In genomic region chr17:11314163-11314562, GRCm38 (mm10) we compare ENCODE assay signal across 18 mouse cellular contexts.
A peak's percentile ranks its signal among the peaks of the same experiment; 100 is the strongest.
DNase-seq lines count a peak whose midpoint lies in the region; TF ChIP-seq lines count a peak whose summit lies in the region.
"Had no signal": no experiment of that assay in that cellular context is flagged by ENCODE, and none has a peak within 500 bp of the region (broad histone marks: within the 10 kb centered on the region; RNA-seq: fewer than 3 reads in every experiment).

No protein-coding gene starts in this region.

- no peak for TF ChIP-seq POLR2A in brain, embryonic 14.5 days (IDR thresholded peaks at IDR 0.05; ENCODE audit: borderline replicate concordance, extremely low read depth, insufficient read depth, insufficient read length, poor library complexity, severe bottlenecking)

- peaks cover 10% of the 10 kb centered on the region for H3K4me1 ChIP-seq in midbrain, embryonic 10.5 days
- H3K4me1 ChIP-seq: embryonic facial prominence, embryonic 13.5 days; heart, embryonic 13.5 days; intestine, embryonic 15.5 days had no signal

- H3K36me3 ChIP-seq in midbrain, embryonic 10.5 days = no peaks in the 10 kb centered on the region
- H3K36me3 ChIP-seq: embryonic facial prominence, embryonic 13.5 days; G1E; heart, embryonic 13.5 days; hindbrain, embryonic 12.5 days; intestine, embryonic 15.5 days; kidney, embryonic 15.5 days had no signal

- H3K9me3 ChIP-seq in midbrain, embryonic 10.5 days (replicated peaks) = no peaks in the 10 kb centered on the region
- H3K9me3 ChIP-seq: embryonic facial prominence, embryonic 13.5 days; G1E; heart, embryonic 13.5 days; hindbrain, embryonic 12.5 days; intestine, embryonic 15.5 days; kidney, embryonic 15.5 days had no signal

- intact Hi-C loops in heart, postnatal 36 days (cut with DNase I) = no loop called here

- WGBS in midbrain, embryonic 10.5 days = 95% methylated on average over 2 of the region's 2 CpGs

- TF ChIP-seq CTCF in brain, embryonic 14.5 days (IDR thresholded peaks at IDR 0.05; ENCODE audit: borderline replicate concordance, extremely low read depth, insufficient read depth, insufficient read length) = no peak

- H3K4me3 ChIP-seq in midbrain, embryonic 10.5 days = no peak overlapping the region
- H3K4me3 ChIP-seq: embryonic facial prominence, embryonic 13.5 days; heart, embryonic 13.5 days; hindbrain, embryonic 12.5 days; intestine, embryonic 15.5 days; kidney, embryonic 15.5 days had no signal

- H3K27ac ChIP-seq in midbrain, embryonic 10.5 days (replicated peaks) = no peak overlapping the region
- H3K27ac ChIP-seq: embryonic facial prominence, embryonic 13.5 days; heart, embryonic 13.5 days; hindbrain, embryonic 12.5 days; intestine, embryonic 15.5 days; kidney, embryonic 15.5 days had no signal

- H3K27me3 ChIP-seq in midbrain, embryonic 10.5 days (ENCODE audit: low read depth, poor library complexity, severe bottlenecking) = no peaks in the 10 kb centered on the region
- H3K27me3 ChIP-seq: embryonic facial prominence, embryonic 13.5 days; hindbrain, embryonic 12.5 days; intestine, embryonic 15.5 days; kidney, embryonic 15.5 days had no signal

- DNase-seq in heart, adult 11 months = peak; percentile 43
- no peak for DNase-seq in heart, adult 18-20 months
- DNase-seq in kidney, adult 9 months = peak; percentile 7
- DNase-seq in kidney, postnatal 14 days = no peak
- peak; percentile 49 for DNase-seq in brain, embryonic 14.5 days (ENCODE audit: low read depth)
- no peak for DNase-seq in midbrain, embryonic 10.5 days (ENCODE audit: low spot score)
- DNase-seq in heart, postnatal 36 days = no peak
- DNase-seq: adrenal gland, postnatal 14 days; cerebellum, adult 8-10 months; cerebellum, postnatal 36 days; gastrocnemius, postnatal 10 days; heart, postnatal 4 days had no signal

Comparison
In these comparisons a context has a peak if more than half of its experiments do, and no peak if none do; other contexts are left out.
1. DNase-seq: peak in heart, adult 11 months (single experiment), kidney, adult 9 months (single experiment) and brain, embryonic 14.5 days (single experiment); none in heart, adult 18-20 months (0 of 2), kidney, postnatal 14 days (single experiment), midbrain, embryonic 10.5 days (single experiment) and heart, postnatal 36 days (0 of 2).